16 mouse cellular contexts compared by ENCODE assay signal in genomic region chr16:29174831-29175350, GRCm38 (mm10). TPM values are rescaled to one million over a fixed set of nuclear protein-coding genes. Genes with fewer than 3 reads are reported as not detected.
DNase-seq lines count a peak whose midpoint lies in the region; ATAC-seq lines count a peak whose summit lies in the region.
"Had no signal": no experiment of that assay in that cellular context is flagged by ENCODE, and none has a peak within 500 bp of the region (broad histone marks: within the 10 kb centered on the region; RNA-seq: fewer than 3 reads in every experiment).

No protein-coding gene starts in this region.

- intact Hi-C loops in heart, postnatal 36 days (cut with DNase I): no loop called here
- intact Hi-C loops in heart, postnatal 10 days (cut with DNase I): loop anchor here (1.0 kb wide), 1 partner anchor 25 kb away; no protein-coding TSS in a partner anchor

- H3K4me2 ChIP-seq in heart, embryonic 13.5 days: 0 out of 2 replicates have a peak overlapping the region, but pooled peaks have one; percentile 8
- H3K4me2 ChIP-seq in midbrain, embryonic 13.5 days (replicated peaks): no peak overlapping the region
- H3K4me2 ChIP-seq in midbrain, embryonic 16.5 days (ENCODE audit: low read length): no peak overlapping the region
- H3K4me2 ChIP-seq in stomach, embryonic 16.5 days (ENCODE audit: low read depth, low read length): no peak overlapping the region
- no peak overlapping the region for H3K4me2 ChIP-seq in hindbrain, embryonic 16.5 days (ENCODE audit: low read length)
- H3K4me2 ChIP-seq: embryonic facial prominence, embryonic 13.5 days; kidney, embryonic 15.5 days; liver, embryonic 12.5 days had no signal

- H3K36me3 ChIP-seq in heart, embryonic 13.5 days: no peaks in the 10 kb centered on the region
- no peaks in the 10 kb centered on the region for H3K36me3 ChIP-seq in midbrain, embryonic 13.5 days
- no peaks in the 10 kb centered on the region for H3K36me3 ChIP-seq in midbrain, embryonic 16.5 days (ENCODE audit: control insufficient read depth, insufficient read depth, low read length)
- no peaks in the 10 kb centered on the region for H3K36me3 ChIP-seq in stomach, embryonic 16.5 days (ENCODE audit: control insufficient read depth, insufficient read depth, low read length)
- H3K36me3 ChIP-seq in hindbrain, embryonic 16.5 days (ENCODE audit: control insufficient read depth, insufficient read depth, low read length): no peaks in the 10 kb centered on the region
- H3K36me3 ChIP-seq: embryonic facial prominence, embryonic 13.5 days; kidney, embryonic 15.5 days; liver, embryonic 12.5 days had no signal

- no peak overlapping the region for H3K4me3 ChIP-seq in heart, embryonic 13.5 days
- H3K4me3 ChIP-seq in midbrain, embryonic 13.5 days (replicated peaks): no peak overlapping the region
- H3K4me3 ChIP-seq in midbrain, embryonic 16.5 days (ENCODE audit: low read depth, low read length): no peak overlapping the region
- no peak overlapping the region for H3K4me3 ChIP-seq in stomach, embryonic 16.5 days (replicated peaks; ENCODE audit: low read length)
- no peak overlapping the region for H3K4me3 ChIP-seq in hindbrain, embryonic 16.5 days (ENCODE audit: low read length)
- H3K4me3 ChIP-seq: embryonic facial prominence, embryonic 13.5 days; kidney, embryonic 15.5 days; liver, embryonic 12.5 days had no signal

- H3K4me1 ChIP-seq in heart, embryonic 13.5 days: peaks cover 16% of the 10 kb centered on the region; the same call in 1 of the 2 replicates
- no peaks in the 10 kb centered on the region for H3K4me1 ChIP-seq in midbrain, embryonic 13.5 days (replicated peaks)
- no peaks in the 10 kb centered on the region for H3K4me1 ChIP-seq in midbrain, embryonic 16.5 days (ENCODE audit: control insufficient read depth, insufficient read depth, low read length)
- no peaks in the 10 kb centered on the region; the same call in 1 of the 2 replicates for H3K4me1 ChIP-seq in stomach, embryonic 16.5 days (ENCODE audit: control insufficient read depth, insufficient read depth, low read length)
- H3K4me1 ChIP-seq in hindbrain, embryonic 16.5 days (ENCODE audit: control insufficient read depth, insufficient read depth, low read depth, low read length): no peaks in the 10 kb centered on the region
- H3K4me1 ChIP-seq: embryonic facial prominence, embryonic 13.5 days; kidney, embryonic 15.5 days; liver, embryonic 12.5 days had no signal

- H3K27ac ChIP-seq in heart, embryonic 13.5 days (replicated peaks): no peak overlapping the region
- H3K27ac ChIP-seq in midbrain, embryonic 13.5 days: no peak overlapping the region
- H3K27ac ChIP-seq in midbrain, embryonic 16.5 days (ENCODE audit: low read length): no peak overlapping the region
- no peak overlapping the region for H3K27ac ChIP-seq in stomach, embryonic 16.5 days (ENCODE audit: low read length)
- no peak overlapping the region for H3K27ac ChIP-seq in hindbrain, embryonic 16.5 days (ENCODE audit: low read depth, low read length)
- H3K27ac ChIP-seq: embryonic facial prominence, embryonic 13.5 days; kidney, embryonic 15.5 days; liver, embryonic 12.5 days had no signal

- no peak for DNase-seq in heart, postnatal 36 days
- peak; percentile 16 to 20 for DNase-seq in heart, postnatal 10 days
- DNase-seq: cerebellum, postnatal 36 days had no signal

- H3K27me3 ChIP-seq in heart, embryonic 13.5 days (replicated peaks): no peaks in the 10 kb centered on the region
- H3K27me3 ChIP-seq in midbrain, embryonic 13.5 days: no peaks in the 10 kb centered on the region
- H3K27me3 ChIP-seq in midbrain, embryonic 16.5 days (ENCODE audit: control insufficient read depth, insufficient read depth, low read depth, low read length): no peaks in the 10 kb centered on the region
- H3K27me3 ChIP-seq in stomach, embryonic 16.5 days (ENCODE audit: control insufficient read depth, insufficient read depth, low read length): no peaks in the 10 kb centered on the region
- H3K27me3 ChIP-seq in hindbrain, embryonic 16.5 days (replicated peaks; ENCODE audit: control insufficient read depth, insufficient read depth, low read length): no peaks in the 10 kb centered on the region
- H3K27me3 ChIP-seq: embryonic facial prominence, embryonic 13.5 days; kidney, embryonic 15.5 days; liver, embryonic 12.5 days had no signal

- H3K9ac ChIP-seq in heart, embryonic 13.5 days: no peak overlapping the region
- no peak overlapping the region for H3K9ac ChIP-seq in midbrain, embryonic 13.5 days (replicated peaks)
- no peak overlapping the region for H3K9ac ChIP-seq in midbrain, embryonic 16.5 days (ENCODE audit: low read depth, low read length)
- H3K9ac ChIP-seq in stomach, embryonic 16.5 days (ENCODE audit: low read length): no peak overlapping the region
- H3K9ac ChIP-seq in hindbrain, embryonic 16.5 days (ENCODE audit: low read depth, low read length): no peak overlapping the region
- H3K9ac ChIP-seq: embryonic facial prominence, embryonic 13.5 days; kidney, embryonic 15.5 days; liver, embryonic 12.5 days had no signal

- H3K9me3 ChIP-seq in heart, embryonic 13.5 days: no peaks in the 10 kb centered on the region
- H3K9me3 ChIP-seq in midbrain, embryonic 13.5 days: no peaks in the 10 kb centered on the region
- no peaks in the 10 kb centered on the region for H3K9me3 ChIP-seq in midbrain, embryonic 16.5 days (replicated peaks; ENCODE audit: control insufficient read depth, low read length, poor library complexity, severe bottlenecking)
- H3K9me3 ChIP-seq in stomach, embryonic 16.5 days (replicated peaks; ENCODE audit: control insufficient read depth, low read length): no peaks in the 10 kb centered on the region
- no peaks in the 10 kb centered on the region for H3K9me3 ChIP-seq in hindbrain, embryonic 16.5 days (ENCODE audit: control insufficient read depth, low read length)
- H3K9me3 ChIP-seq: kidney, embryonic 15.5 days; liver, embryonic 12.5 days had no signal

- WGBS in heart, embryonic 13.5 days: 41% methylated on average over 6 of the region's 6 CpGs
- 76% methylated on average over 6 of the region's 6 CpGs for WGBS in midbrain, embryonic 13.5 days
- WGBS in midbrain, embryonic 16.5 days: 65% methylated on average over 6 of the region's 6 CpGs
- WGBS in stomach, embryonic 16.5 days: 33% methylated on average over 6 of the region's 6 CpGs
- WGBS in hindbrain, embryonic 16.5 days: 66% methylated on average over 6 of the region's 6 CpGs

- no peak for ATAC-seq in heart, embryonic 13.5 days (ENCODE audit: extremely low read depth, insufficient number of reproducible peaks, low FRiP score, low TSS enrichment)
- peak; percentile 43; the same call in 1 of the 2 replicates for ATAC-seq in midbrain, embryonic 13.5 days
- no peak for ATAC-seq in midbrain, embryonic 16.5 days
- peak; percentile 78; the same call in 1 of the 2 replicates for ATAC-seq in stomach, embryonic 16.5 days (ENCODE audit: insufficient read depth, low FRiP score)
- ATAC-seq in hindbrain, embryonic 16.5 days: no peak
- ATAC-seq: CD4-positive, CD25-positive, alpha-beta regulatory T cell, adult 4 months; forebrain, embryonic 14.5 days; inflammation-experienced regulatory T-cells, adult 6 months; liver, embryonic 12.5 days had no signal

RNA-seq across cellular contexts. Expression of gene Hrasls, which starts 34.6 kb away (rescaled TPM):
- 2.4 and 2.6 TPM in 2 replicates for polyA plus RNA-seq in heart, embryonic 13.5 days (2015; fragmentation: Nextera tagmentation; extraction: Ambion mirVana)
- 10 to 100 TPM; 25.7 to 28.8 TPM for total RNA-seq in heart, postnatal 36 days (2021)
- polyA plus RNA-seq in midbrain, embryonic 13.5 days (2015; fragmentation: Nextera tagmentation; extraction: Ambion mirVana): 1.9 TPM in 2 replicates
- 5.4 and 7.1 TPM in 2 replicates for polyA plus RNA-seq in midbrain, embryonic 16.5 days (2015; fragmentation: Nextera tagmentation; extraction: Ambion mirVana)
- 1 to 10 TPM; 3.2 to 4.5 TPM for total RNA-seq in heart, postnatal 10 days (2021)
- polyA plus RNA-seq in stomach, embryonic 16.5 days (2015; fragmentation: Nextera tagmentation; extraction: Ambion mirVana): 0.87 and 0.96 TPM in 2 replicates
- 7.6 and 7.9 TPM in 2 replicates for polyA plus RNA-seq in hindbrain, embryonic 16.5 days (2015; fragmentation: Nextera tagmentation; extraction: Ambion mirVana)
- total RNA-seq: hematopoietic stem cell, adult 5-6 weeks; megakaryocyte progenitor cell, adult 5-6 weeks had no signal
- polyA plus RNA-seq: CD4-positive, CD25-positive, alpha-beta regulatory T cell, adult 4 months; inflammation-experienced regulatory T-cells, adult 6 months had no signal

Comparison
In these comparisons a context has a peak if more than half of its experiments do, and no peak if none do; other contexts are left out.
1. ATAC-seq: peak in midbrain, embryonic 13.5 days (single experiment) and stomach, embryonic 16.5 days (single experiment); none in heart, embryonic 13.5 days (single experiment), midbrain, embryonic 16.5 days (single experiment) and hindbrain, embryonic 16.5 days (single experiment).
2. DNase-seq: peak in heart, postnatal 10 days (2 of 2); none in heart, postnatal 36 days (0 of 2).